Mouse (Mus musculus) heart, postnatal 14 days (tissue): ENCODE measurements at regions not wholly inside any gene's neighbourhood (a gene's known extent, or its start where the extent isn't known, plus 50 kb on each side); places are given as distances from the start of the nearest gene placed in this dataset.
"Not testable (repeated sequence)": the region's sequence is repeated elsewhere in the genome, so short reads cannot be mapped to it uniquely, and the experiment has no call there.

Source experiments
- DNase-seq, 2 experiments: peaks; one replicate each; pipeline ENCODE4 v3.0.0; 2021 to 2022
- intact Hi-C: fragments of 180-260 bp; cut with DNase I; formaldehyde crosslinking; loops from one replicate; pipeline ENCODE4 v1.15.1; 2025

DNA sequence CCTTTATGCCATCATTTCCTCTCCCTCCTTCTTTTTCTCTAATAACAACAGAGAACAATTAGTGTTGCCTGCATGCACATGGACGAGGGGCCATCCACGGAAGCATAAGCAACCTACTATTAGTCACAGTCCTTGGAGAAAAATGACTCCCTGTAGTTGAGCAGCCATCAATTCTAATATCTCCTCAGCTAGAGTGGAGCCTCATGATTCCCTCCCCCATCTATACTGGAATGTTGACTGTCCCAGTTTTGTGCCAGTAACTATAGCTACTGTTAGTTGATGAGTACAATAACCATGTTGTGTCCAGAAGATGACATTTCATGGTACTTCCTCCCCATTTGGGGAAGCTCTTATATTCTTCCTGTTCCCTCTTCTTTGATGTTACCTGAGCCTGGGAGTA, 64.3 kb upstream of the Rtn4 start:
- DNase-seq = no peak
- intact Hi-C loops = loop anchor here (5.0 kb wide), 1 partner anchor 64 kb away; the partner anchor contains the start of gene Rtn4

DNA sequence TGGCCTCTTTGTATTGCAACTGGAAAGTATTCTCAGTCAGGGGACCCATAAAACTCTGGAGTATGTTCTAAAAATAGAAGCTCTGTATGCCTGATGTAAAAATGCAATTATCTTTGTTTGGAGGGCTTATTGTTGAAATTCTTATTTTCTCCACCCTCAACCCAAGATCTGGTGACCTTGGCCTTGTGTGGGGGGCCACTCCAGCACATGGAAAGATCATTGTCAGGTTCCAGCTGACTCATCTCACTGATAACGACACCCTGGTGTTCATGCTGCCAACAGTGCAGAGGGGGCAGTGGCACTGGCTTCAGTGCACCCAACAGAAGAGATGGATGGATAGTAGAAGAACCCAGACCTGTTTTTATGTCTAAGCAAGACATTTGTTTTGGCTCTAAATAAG, 60.3 kb upstream of the Rtn4 start:
- DNase-seq = no peak
- intact Hi-C loops = no loop called here

DNA sequence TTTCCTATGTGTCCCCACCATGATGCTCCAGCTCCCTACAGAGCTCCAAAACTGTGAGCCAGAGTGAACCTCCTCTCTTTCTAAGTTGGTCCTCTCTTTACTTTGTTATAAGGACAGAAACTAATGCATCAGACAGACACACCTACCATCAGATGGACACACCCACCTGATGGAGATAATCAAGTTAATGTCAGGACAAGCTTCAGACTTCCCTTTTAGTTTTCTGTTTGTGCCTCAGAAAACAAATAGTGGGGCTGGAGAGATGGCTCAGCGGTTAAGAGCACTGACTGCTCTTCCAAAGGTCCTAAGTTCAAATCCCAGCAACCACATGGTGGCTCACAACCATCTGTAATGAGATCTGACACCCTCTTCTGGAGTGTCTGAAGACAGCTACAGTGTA, 59.5 kb upstream of the Rtn4 start:
- DNase-seq, intact Hi-C loops: not testable (repeated sequence)

DNA sequence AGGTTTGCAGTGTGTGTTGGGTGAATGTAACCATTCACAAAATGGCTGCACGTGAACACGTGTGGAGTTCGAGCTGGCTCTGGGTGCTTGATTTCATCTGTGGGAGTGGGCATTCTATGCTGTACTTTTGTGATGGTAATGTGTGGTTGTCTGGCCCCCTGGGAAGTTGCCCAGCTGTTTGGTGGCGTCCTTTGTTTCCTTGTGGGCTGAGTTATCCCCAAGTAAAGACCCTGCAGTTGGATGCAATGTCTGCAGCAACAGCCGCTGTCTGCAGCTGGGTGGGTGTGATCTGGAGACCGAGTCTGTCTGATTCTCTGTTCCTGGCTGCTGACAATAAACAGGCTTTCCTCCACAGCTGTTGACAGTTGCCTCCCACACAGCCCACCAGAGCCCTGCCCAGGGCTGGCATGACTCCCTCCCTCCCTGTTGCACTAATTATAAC, 56.0 kb upstream of the Rtn4 start:
- intact Hi-C loops = no loop called here
- peak; percentile 56 to 67 for DNase-seq

DNA sequence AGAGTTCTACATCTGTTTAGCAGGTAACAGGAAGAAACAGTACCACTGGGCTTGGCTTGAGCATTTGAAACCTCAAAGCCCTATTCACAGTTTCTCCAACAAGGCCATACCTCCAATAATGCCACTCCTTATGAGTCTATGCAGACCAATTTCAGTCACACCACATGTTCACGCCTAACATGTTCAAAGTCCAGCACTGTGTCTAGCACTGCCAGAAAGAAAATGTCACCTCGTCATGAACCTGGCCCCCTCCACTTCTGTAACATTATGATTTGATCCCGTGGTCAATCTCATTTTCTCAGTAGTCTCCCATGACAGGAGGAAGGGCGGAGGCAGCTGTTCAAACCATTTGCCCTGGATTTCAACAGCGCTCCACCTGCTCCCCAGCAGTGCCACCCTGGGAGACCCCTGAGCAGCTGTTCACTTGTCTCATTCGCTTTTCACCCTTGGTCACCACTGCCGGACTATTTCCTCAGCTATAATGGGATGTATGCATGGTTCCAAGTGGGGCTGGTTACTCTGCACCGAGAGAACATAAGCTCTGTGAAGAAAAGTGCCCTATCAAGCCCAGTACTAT, 54.6 kb upstream of the Rtn4 start:
- intact Hi-C loops = no loop called here
- DNase-seq = no peak

DNA sequence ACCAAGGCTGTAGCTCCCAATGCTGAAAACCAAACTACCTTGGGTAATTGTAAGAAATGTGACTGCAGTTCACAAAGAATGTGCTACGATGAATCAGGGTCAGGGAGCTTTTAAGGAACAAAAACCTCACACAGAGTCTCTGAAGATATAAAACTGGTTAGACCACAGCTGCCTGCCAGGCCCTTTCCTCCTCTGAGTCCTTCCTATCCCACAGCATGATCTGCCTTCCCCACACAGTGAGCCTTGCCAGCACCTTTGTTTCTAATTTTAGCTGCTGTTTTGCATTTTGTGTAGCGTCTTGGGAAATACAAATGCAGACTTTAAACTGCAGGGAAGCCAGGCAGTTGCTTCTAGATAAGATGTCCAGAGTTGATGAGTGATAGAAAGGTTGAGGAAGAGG, 53.9 kb upstream of the Rtn4 start:
- peak; percentile 13 to 32 for DNase-seq
- intact Hi-C loops = no loop called here
